Mouse (Mus musculus): ENCODE data around the gene Odf3.

DNA sequence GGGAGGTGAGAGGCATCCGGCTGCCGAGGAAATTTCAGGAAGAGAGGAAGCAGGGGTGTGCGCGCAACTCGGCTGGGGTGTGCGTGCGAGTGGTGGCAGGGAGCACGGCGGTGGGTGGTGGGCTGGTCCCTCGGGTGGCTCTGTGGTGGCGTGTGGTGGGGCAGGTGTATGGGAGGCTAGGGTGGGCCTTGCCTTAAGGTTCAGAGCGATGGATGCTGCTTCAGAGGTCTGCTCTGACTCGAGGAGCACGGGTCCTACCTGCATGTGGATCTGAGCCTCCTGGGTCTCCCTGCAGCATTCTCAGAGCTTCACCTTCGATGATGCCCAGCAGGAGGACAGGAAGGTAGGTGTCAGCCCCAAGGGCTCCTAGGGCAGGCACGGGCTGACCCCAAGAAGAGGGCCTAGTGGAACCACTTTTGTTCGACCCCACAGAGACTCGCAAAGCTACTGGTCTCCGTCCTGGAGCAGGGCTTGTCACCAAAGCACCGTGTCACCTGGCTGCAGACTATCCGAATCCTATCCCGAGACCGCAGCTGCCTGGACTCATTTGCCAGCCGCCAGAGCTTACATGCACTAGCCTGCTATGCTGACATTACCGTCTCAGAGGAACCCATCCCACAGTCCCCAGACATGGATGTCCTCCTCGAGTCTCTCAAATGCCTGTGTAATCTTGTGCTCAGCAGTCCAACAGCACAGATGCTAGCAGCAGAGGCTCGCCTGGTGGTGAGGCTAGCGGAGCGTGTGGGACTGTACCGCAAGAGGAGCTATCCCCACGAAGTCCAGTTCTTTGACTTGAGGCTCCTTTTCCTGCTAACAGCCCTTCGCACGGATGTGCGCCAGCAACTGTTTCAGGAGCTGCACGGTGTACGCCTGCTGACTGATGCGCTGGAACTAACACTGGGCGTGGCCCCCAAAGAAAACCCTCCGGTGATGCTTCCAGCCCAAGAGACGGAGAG is 10.2 kb downstream of the Odf3 start, which contains the start of gene Bet1l:
- TF ChIP-seq CTCF (IDR thresholded peaks at IDR 0.05; ENCODE audit: low read depth, low read length) (no peak), POLR2A (IDR thresholded peaks at IDR 0.05; ENCODE audit: insufficient read depth, low read length) (no peak)

All from ES-Bruce4 (cell line).